Mouse (Mus musculus) erythroblast, embryonic 14.5 days (primary cell): ENCODE data around the gene Phactr2.

ENCODE experiments used
- GATA1 ChIP-seq: IDR thresholded peaks from 2 replicates; pipeline ENCODE4 v1.6.1; 2012; ENCODE audit warnings: low read length, inconsistent platforms, mixed read lengths
- TAL1 ChIP-seq: IDR thresholded peaks from 3 replicates; pipeline ENCODE4 v1.6.1; 2012; ENCODE audit warnings: low read length, inconsistent platforms, mixed read lengths

GRCm38 (mm10) chr10:13200862-13201261 is 273.4 kb downstream of the Phactr2 start:
- no peak for TF ChIP-seq TAL1
- no peak for TF ChIP-seq GATA1
